Mouse (Mus musculus) left cerebral cortex, adult 11 months (tissue): ENCODE measurements around the gene Gm20425.
"Not testable (repeated sequence)": the region's sequence is repeated elsewhere in the genome, so short reads cannot be mapped to it uniquely, and the experiment has no call there.

ENCODE experiments used
- DNase-seq: peaks from one replicate; pipeline ENCODE4 v3.0.0; 2022; ENCODE audit warnings: low spot score

Gene Gm20425

DNA sequence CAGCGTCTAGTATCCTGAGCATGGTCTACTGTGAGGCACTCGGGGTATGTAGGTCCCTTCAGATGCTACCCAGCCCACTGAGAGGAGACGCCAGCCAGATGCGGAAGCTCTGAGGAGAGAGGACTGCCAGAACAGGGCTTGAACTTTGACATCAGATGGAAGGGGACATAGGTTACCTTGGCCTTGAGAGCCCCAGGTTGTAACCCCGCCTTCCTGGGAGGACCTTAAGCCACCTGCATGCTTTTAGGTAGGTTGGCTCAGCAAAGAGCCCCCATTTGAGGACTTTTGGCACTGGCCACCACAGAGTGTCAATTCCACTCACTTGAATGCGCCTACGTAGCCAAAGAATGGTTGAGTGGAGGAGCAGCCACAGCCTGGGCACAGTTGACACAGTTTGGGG lies 5.4 kb downstream of the Gm20425 start:
- DNase-seq: no peak

DNA sequence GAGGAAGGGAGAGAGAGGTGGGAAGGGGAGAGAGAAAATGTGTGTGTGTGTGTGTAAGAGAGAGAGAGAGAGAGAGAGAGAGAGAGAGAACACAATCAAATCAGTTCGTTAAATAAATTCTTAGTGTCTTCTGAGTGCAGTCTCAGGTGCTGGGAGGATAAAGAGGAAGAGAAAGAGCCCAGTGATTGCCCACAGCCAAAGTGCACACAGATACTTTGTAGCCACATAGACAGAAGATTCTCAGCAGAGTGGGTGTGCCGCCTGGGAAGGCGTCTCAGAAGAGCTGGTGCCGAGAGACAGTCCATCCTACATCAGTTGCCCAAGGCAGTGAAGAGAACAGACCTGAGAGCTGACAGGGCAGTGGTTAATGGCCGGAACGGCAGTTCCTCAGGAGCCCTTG lies 15.8 kb downstream of the Gm20425 start:
- no peak for DNase-seq

DNA sequence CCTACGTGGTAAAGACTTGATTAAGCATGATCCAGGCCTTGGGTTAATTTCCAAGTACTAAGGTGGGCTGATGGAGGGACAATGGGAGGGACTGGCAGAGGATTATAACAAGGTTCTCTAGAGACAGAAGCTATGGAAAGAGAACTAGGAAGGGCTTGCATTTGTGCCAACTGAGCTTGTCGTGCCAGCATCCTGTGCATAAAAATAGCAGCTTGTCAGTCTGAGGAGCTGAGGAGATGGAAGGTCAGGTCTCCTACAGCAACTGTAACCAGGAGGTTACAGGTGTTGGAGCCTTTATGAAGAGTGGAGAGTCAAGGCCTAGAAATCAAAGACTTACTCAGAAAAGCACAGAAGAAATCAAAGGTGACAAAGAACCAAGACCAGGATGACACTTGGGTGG lies 16.5 kb downstream of the Gm20425 start:
- no peak for DNase-seq

DNA sequence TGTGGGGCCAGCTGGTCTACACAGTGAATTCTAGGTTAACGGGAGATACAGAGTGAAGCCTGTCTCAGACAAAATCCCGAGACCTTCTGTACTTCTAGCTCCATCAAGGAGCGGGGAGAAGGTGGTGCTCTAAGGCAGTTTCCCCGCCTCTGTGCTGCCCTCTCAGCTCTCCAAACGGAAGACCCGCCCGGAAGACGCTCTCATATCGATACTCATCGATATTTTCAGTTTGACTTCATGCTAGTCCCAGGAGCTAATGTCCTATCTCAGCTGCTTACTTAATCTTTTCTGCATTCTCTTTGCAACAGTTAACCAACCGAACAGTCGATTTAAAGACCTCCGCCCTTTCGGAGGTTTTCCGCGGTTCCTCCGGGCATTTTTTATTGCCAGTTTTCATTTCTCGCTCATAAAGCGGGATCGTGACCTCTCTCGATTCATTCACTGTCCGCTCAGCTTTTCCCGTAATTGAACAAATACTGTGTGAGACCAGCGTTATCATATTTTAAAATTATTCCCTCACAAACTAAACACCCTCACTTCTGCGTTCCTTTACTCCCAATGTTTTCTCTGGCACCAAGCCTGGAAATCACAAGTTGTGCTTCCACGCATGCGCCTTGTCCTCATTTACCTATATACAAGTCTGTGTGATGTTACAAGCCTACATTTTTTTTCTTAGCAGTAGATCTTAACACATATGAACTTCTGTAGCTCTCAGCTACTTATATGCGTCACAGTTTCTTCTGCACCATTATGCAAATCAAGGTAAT lies 17.3 kb downstream of the Gm20425 start:
- no peak for DNase-seq

DNA sequence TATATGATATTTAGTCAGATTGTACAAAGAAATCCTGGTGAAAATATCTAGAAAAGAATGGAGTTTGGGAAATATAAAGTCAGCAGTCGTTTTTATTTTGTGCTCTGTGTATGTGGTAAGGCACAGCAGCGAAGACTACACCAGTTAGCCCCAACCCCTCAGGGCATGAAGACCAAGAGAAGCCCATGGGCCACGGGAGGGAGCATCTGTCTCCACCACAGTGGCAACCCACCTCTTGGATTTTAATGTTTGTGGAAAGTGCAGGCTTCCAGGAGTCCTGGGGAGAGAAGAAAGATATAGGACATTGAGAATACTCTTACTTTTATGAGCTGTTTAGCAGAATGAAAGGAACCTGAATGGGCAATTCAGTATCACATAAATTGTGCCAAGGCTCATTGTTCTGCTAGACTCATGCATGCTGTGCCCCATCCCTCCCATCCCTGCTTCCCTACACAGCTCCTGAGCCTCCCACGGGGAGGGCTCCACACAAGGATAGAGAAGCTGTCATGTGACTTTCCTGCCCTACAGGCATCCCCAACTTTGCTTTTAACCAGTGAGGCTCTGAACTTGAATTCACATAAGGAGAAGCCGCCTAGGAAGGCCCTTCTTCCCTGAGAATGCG lies 21.2 kb downstream of the Gm20425 start:
- no peak for DNase-seq

DNA sequence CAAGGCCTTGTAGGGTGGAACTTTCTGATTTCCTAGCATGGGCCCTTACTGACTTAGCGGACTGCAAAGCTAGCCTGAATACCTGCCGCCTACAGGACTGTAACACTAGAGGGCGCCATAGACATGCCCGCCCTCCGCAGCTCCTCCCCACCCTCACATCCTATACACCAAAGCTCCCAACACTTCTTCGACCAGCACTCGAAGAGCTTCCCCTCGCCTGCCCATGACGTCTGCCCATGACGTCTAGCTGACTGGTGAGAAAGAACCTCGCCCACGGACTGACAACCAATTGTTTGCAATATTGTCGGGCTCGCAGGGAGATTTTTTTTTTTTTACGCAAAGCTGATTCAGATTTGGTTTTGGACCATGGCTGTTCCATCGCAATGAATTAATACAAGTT lies 22.3 kb downstream of the Gm20425 start:
- peak; percentile 43 for DNase-seq

DNA sequence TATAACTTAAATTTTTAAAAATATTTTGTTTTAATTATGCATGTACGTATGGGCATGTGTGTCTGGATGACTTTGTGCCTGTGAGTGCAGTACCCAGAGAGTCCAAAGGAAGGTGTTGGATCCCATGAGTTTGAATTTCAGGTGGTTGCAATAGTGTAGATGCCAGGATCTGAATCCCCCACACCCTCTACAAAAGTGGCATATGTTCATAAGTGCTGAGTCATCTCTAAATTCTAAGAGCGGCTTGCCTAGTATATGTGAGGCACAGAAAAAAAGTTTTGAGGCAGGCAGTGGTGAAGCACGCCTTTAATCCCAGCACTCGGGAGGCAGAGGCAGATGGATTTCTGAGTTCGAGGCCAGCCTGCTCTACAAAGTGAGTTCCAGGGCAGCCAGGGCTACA lies 24.3 kb downstream of the Gm20425 start:
- no peak for DNase-seq

DNA sequence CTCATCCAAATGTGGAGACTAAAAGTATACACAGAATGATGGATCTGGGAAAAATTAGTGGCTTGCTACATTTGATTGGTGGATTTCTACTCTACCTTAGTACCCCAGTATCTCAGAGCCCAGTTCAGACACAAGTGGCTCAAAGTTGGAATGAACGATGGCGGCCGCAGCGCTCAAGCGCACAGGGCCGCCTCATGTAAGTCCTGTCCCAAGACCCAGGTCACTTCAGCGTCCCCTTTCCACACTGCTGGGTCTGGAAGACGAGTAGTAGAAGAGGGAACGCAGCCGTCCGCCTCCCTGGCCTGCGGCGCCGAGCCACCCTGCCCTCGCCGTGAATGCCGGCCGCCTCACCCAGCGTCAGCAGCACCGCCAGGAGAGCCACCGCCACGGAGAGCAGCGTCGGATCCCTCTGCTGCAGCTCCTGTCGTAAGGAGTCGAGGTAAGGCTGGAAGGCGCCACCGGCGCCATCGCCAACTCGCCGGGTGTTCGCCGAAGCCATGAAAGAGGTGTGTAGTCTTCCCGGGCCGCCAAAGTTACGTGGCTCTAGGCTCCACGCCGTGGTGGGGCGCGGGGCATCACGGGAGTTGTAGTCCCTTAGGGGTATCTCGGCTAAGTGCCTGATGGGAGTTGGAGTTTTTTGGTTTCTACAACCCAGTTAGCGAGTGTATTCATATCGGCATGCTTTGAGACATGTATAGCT lies 28.4 kb downstream of the Gm20425 start, which contains the start of gene Srprb:
Srprb (minus strand) TSS at position 577 of the 700 bp plus-strand sequence.
- DNase-seq: peak; percentile 88

DNA sequence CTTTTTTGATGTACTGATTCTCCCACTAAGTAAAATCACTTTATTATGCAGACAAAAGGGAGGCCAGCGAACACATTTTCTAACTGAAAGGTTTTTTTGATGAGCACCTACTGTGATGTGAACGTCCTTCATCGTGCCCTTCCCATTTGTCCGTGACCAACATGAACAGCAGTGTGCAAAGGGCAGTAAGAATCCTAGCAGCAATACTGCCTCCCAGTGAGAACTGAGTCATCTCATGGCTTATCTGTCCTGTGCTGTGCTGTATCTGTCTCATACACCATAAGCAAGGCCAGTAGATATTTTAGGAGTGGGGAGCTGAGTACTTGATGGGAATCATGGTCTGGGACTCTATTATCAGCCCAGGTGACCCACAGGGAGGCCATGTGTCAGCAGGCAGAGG lies 41.7 kb downstream of the Gm20425 start:
- no peak for DNase-seq

DNA sequence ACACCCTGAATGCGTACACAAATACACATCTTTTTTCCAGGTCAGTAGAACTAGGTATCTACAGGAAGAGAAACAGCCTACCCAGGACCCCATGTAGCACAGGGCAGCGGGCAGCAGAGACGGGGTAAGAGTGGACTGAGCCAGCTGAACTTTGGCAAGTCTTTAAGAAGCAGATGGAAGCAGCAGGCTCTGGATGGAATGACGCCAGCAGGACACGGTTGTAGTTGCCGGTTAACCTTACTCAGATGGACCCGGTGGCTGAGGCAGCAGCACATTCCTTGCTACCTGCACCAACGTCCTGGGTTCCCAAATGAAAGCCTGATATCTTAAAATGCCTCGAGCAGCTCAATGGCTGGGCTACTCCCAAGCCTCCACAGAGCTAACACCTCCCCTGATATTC lies 43.4 kb downstream of the Gm20425 start:
- no peak for DNase-seq

DNA sequence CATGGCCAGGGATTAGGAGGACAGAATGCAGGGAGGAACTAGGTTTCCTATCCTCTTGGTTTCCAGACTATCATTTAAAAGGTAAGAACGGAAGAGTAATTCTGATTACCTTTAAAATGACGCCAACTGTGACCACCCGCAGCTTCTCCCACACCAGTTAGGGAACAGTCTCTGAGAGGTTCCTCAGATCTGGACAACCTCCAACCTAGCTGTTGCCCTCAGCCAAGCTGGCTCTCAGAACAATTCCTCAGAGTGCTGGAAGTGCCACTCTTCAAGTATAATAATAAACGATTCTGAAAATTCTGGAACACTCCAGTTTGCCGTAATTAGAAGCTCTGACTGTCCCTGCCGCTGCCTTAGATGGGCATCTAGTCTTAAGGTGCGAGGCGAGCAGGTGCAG lies 44.2 kb downstream of the Gm20425 start:
- DNase-seq: no peak

DNA sequence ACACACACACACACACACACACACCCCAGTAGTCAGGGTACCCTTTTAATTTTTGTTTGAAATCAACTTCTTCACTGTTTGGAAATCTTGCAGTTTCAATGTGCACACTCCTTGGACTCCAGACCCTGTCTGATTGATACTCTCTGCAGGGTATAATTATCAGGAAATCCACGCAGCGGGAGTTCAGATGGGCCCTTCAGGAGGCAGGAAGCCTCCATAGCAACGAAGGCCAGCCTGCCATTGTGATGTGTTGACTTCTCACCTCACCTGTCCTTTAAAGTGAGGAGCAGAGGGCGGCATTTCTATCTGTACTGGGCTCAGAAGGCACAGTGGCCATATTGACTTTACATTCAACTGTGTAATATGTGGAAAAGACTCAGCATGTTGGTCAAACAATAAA lies 45.3 kb downstream of the Gm20425 start:
- no peak for DNase-seq

DNA sequence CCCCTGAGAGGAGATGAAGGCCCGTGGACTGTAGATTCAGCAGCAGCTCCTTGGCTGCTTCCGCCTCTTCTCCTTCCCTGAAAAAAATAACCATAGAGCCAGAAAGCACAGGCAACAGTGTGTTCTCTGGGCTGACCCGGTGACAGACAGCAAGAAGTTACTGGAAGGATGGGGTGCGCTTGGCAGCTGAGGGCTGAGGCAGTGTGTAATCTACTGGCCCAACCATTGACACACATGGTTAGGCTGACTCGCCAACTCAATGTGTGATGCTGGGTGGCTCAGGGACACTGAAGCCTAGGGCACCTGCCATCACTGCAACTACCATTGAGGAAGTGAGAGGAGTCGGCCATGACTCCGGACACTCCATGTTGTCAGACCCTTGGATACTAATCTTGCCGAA lies 48.2 kb downstream of the Gm20425 start:
- no peak for DNase-seq

DNA sequence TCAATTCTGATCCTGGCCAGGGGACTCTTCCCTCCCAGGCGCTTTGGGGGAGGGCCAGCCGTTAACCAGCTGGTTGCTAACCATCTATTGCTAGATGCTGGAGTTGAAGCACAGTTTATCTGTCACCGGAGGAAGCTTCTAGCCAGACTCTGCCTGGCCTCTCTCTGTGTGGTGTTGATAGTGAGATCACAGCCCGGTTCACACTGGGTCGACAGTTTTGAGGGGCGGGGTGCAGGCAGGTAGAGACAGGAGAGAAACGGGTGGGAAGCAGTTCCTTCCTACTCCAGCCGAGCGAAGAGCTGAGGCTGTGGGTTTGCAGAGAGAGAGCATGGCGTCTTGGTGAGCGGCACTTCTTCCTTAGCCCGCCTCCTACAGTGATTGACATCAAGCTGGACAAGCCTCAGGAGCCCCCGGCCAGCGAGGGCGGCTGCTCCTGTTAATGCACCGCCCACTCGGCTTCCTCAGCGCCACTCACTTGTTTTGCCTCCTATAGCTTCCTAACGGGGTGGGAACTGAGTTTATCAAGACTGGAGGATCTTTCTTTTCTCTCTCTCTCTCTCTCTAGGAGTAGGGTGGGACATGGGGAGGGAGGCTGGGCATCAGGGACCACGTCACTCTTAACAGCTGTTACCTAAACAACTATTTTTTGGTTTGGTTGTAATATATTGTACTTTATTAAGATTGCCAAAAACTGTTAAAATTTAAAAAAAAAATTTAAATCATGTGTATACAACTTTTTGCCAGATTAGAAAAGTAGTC lies 49.1 kb downstream of the Gm20425 start:
- peak; percentile 51 for DNase-seq

DNA sequence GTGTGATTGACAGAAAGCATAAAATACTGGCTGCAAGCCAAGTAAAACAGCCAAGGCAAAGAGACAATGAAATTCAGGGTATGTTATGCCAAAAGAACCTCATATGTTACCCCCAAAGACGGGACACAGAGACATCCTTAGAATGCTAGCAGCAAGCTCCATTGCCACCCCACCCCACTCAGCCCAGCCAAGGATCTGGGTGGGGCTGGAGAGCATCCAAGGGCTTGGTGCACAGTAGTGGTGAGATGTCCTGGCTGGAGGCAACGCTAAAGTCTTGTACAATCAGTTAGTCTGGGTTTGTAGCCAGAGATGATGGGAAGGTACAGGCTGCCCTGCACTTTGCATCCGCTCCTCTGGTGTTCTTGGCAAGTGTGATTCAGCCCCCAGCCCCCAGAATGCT lies 49.8 kb downstream of the Gm20425 start:
- DNase-seq: no peak

DNA sequence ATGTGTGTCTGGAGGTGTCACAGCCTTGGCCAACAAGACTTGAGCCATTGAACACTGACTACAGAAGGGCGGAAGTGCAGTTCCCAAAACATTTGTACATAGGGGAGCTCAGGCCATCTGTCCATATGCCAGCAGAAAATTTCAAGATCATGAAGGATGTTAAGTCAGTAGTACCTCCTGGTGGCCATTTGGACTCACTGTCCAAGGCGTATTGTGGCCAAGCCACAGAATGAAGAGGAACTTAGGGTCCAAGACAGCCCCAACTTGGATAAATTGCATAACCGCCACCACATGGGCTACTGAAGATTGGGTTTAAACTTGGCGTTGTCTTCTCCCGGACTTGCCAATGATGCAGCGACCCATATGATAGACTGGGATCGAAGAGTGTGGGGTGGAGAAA lies 54.4 kb downstream of the Gm20425 start:
- DNase-seq: no peak

DNA sequence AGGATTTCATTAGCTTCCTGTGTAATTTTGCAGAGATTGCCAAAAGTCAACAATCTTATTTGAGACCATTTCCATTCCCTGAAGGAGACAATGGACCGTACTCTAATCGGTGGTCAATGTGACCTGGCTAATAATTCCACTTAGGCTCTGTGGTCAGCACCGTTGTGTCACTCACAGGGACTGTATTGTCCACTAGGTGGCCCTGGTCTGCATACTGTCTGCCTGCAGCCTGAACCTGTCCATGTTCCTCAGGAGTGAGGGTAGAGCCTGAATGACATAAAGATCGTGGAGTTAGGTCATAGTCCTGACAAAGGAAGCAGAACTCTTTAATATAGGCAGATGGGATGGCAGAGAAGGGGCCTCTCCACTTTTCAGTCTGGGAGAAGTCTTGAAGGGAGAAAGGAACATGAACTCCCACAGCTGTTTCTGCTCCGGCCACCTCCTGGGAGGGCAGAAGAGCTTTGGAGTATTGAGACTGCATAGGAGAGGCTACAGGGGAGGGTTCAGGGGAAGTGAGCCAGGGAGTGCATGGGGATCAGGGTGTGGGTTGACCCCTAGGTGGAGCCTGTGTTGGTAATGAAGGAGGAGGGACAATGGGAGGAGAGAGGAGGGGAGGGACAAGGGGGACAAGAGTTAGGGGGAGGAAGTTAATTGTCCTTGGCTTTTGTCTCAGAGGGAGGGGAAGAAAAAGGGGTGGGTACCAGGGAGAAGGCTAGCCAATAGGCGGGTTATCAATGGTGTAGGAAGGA lies 55.2 kb downstream of the Gm20425 start:
- no peak for DNase-seq

DNA sequence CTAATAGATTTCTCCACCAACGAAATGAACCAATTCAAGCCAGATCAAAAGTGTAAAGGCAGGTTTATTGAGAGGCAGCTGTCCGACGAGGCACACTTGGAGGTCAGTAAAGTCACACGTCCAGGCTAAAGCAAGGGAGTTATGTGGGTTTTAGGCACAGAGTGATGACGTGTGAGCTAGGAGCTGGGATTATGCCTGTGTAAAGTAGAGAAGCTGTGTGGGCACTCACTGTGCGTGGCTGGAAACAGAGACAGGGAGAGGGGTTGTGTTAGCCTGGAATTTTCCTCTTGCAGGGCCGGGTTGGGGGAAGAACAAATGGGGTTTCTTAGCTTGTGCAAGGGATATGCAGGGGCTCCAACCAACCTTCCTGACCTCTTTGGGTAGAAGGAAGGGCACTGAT lies 61.3 kb downstream of the Gm20425 start:
- DNase-seq: no peak

DNA sequence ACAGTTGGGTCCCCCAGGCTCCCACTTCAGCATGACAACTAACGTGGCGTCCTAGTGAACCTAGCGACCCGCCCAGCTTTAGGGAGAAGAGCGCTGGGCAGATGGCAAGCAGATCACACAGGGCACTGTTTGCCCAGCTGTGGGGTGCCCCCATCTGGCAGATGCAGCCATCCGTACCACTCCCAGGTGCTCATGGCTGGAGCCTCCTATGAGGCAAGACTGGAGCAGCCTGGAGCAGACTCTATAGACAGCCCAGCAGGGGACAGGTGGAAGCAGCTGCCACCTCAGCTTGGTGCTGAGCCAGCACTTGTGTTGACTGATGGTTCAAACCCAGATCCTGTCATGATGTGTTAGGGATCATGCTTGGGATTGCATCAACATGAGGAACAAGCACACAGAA lies 62.1 kb downstream of the Gm20425 start:
- no peak for DNase-seq

DNA sequence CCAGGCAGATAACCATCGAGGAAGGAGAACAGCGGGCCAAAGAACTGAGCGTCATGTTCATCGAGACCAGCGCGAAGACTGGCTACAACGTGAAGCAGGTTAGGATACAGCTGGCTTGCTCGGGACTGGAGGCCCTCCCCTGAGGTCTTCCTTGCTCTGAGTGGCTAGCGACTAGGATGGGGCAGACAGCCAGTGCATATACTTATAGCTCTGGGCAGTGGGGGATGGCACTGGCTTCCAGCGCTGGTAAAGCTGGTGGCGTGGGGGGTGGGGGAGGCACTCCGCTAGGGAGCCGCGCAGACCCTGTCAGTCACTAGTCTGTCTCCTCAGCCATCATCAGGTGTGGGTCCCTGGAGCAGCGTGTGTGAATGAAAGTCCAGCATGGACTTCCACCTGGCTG lies 66.3 kb downstream of the Gm20425 start:
- no peak for DNase-seq

DNA sequence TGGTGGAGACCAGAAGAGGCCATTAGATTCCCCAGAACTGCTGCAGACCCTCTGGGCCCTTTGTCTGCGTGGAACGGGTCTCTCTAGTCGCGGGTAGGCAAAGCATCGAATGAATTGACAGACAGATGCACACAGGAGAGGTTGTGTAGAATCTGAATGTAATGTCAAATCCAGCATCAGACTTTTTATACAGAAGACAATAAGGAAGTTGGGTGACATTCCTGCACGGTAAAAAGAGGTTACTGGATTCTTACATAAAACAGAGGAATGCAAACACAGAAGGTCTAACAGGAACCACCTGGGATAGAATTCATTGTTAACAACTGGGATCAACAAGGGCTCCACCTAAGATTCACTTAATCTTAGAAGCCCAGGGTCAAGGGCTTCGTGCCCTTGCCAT lies 74.9 kb downstream of the Gm20425 start:
- not testable (repeated sequence) for DNase-seq

DNA sequence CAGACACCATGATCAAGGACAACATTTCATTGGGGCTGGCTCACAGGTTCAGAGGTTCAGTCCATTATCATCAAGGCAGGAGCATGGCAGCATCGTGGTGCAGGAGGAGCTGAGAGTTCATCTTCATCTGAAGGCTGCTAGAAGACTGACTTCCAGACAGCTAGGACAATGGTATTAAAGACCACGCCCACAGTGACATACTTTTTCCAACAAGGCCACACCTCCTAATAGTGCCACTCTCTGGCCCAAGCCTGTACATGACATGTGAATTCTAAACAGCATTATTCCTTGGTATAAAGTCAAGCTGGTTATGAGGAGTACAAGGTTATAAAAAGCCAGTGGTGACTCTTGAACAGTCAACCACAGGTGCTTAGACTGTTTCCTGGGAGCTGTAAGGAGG lies 75.5 kb downstream of the Gm20425 start:
- no peak for DNase-seq
